Mouse (Mus musculus): ENCODE data around the gene Anxa9.

Anxa9 gene

DNA sequence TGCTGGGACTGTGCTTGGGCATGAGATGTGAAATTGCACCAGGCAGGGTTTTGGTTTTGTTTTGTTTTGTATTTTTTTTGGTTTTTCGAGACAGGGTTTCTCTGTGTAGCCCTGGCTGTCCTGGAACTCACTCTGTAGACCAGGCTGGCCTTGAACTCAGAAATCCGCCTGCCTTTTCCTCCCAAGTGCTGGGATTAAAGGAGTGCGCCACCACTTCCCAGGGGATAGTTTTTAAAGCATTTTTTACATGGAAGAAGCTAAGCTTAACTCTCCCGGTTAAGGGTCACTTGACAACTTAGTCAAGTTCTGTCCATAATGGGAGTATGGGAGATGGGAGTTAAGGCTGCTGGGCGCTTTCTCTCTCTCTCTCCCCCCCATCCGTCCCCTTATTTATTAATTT is 7.1 kb upstream of the Anxa9 start:
- no peak for DNase-seq (ENCODE audit: low read depth)

DNA sequence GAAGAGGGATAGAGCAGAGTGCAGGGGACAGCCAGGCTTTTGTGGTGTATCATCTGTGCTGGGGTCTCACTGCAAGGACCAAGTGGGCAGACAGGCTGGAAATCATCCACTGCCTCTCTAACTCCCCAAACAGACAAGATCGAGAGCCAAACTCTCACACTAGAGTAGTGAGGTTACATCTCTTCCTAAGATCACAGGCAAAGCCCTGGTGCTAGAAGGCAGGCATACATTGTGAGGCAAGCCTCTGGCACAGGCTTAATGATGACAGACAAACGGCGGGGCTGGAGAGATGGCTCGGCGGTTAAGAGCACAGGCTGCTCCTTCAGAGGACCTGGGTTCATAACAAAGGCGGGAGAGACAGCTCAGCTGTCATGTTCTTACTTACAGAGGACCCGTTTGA is 6.5 kb upstream of the Anxa9 start:
- DNase-seq (ENCODE audit: low read depth), result no peak

DNA sequence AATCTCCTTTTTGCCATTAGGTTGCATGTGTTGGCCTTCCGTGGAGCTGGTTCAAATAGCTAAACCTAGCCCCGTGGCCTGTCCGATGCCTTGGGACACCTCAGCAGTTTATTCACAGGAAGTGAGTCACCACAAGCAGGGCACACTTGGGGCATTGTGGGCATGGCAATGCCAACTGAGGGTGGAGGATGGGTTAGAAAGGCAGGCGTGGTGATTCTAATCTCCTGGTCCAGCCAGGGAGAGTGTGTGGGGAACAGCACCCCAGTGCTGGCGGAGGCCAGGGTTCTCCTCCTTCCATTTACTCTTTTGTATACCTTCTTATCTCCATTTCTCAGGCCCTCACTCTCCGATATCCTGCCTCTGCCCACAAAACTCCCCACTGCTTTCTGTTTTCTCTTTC is 5.6 kb upstream of the Anxa9 start:
- no peak for DNase-seq (ENCODE audit: low read depth)

DNA sequence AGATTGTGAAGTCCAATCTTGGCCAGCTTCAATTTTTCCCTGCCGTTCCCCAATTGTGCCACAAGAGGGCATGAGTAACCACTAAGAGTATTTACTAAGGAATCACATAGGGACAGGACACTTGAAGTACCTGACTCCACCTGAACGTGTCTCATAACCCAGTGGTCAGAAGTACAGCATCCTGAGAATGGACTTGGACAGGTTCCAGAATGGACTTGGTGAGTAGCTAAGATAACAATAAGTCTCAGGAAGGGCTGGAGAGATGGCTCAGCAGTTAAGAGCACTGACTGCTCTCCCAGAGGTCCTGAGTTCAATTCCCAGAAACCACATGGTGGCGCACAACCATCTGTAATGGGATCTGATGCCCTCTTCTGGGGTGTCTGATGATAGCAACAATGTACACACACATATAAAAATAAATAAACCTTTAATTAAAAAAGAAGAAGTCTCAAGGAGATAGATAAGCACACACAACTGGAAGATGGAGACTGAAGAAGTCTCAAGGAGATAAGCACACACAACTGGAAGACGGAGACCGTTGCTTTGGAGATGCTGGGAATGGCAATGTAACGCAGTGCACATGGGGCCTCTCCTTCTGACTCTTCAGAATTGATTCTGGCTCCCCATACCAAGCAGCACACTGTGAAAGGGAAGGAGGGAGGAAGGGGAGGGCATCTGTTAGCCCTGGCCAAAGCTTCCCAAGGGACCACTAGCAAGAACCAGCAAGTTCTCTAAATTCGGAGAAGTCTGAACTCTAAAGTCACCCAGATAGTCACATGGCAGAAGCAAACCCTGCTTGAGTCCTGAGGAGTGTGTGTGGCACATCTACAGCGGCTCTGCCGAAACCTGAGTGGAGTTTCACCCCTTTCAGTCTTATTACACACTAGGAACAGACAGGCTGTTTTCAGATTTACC is 4.2 kb upstream of the Anxa9 start:
- peak; percentile 66 for DNase-seq (ENCODE audit: low read depth)

DNA sequence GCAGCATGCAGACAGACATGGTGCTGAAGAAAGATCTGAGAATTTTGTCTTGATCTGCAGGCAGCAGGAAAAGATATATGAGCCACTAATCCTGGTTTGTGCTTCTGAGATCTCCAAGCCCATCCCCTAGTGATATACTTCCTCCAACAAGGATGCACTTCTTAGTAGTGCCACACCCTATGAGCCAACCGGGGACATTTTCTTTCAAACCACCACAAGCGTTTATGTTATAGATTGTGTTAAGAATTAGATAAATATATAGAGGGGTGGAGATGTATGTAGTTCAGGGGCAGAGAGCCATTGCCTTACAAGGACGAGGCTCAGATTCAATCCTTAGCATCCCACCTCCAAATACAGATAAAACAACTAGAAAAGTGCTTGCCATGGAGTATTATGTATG is 3.5 kb upstream of the Anxa9 start:
- no peak for DNase-seq (ENCODE audit: low read depth)

DNA sequence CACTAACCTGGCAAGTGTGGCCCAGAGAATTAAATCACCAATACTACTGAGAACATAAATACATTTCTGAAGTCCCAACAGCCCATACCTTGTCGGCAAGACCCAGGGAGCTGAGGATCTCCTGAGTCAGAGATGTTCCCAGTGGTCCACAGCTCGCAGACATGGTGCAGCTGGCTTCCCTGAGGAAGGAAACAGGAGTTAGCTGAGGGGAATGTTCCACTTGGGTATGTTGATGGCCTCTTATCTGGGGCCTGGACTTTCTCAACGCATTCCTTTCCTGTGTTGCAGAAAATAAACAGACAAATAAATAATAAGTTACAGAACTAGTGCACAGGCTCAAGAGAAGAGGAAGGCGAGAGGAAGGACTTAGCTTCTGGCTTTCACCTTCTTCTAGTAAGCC is 732 bp downstream of the Anxa9 start:
- no peak for DNase-seq (ENCODE audit: low read depth)

DNA sequence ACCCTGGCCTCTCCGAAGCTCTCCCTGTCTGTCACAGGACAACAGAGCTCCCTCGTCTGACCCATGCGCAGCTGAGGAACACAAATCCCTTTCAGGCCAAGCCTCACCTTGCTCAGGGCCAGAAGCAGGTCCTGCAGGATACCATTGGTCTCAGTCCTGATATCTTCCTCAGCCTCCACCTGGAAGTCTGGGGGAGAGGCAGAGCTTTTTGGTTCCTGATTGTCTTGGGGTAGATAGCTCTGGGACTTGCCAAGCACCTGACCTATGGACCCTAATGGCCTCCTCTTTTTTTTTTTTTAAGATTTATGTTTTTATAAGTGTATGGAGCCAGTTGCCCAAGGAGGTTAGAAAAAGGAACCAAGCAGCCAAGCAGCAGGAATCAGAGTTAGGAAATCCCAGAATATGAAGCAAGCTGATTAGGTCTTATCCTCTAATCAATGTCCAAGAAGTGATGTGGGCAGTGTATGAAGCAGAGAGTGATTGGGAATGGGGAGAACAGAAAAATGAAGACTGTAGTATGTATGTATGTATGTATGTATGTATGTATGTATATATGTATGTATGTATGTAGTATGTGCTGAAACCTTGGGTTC is 5.7 kb downstream of the Anxa9 start:
- no peak for DNase-seq (ENCODE audit: low read depth)

DNA sequence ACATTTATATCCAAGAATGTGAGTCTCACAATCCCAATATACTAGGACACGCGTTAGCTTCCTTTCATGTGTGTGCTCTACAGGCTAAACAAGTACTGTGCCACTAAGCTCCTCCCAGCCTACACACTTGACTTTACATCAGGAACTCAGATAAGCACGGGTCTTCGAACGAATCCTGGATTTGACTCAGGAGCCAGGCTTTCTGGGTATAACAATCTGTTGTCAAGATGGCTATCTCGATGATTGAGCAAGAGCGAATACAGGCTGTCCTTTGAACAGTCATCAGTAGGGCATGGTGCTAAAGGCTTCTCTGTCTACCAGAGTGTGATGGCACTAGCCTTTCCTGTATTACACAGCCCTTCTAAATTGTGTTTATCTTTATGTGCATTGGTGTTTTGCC is 9.0 kb downstream of the Anxa9 start:
- DNase-seq (ENCODE audit: low read depth), result no peak

DNA sequence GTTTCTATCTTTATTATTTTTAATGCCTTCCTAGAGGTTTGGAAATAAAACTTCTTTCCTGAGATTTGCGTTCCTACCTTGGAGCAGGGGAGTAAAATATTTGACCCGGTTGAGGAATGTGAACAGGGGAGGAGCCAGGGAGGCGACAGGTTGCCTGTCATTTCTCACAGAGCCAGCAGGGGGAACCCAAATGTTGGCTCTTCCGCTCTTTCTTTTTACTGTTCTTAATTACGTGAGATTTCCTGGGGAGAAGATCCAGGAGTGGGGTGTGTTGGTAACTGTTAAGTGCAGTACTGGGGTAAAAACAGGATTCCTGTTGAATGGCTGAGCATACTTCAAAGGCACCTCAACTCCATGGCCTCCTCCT is 10.9 kb downstream of the Anxa9 start:
- no peak for DNase-seq (ENCODE audit: low read depth)

DNA sequence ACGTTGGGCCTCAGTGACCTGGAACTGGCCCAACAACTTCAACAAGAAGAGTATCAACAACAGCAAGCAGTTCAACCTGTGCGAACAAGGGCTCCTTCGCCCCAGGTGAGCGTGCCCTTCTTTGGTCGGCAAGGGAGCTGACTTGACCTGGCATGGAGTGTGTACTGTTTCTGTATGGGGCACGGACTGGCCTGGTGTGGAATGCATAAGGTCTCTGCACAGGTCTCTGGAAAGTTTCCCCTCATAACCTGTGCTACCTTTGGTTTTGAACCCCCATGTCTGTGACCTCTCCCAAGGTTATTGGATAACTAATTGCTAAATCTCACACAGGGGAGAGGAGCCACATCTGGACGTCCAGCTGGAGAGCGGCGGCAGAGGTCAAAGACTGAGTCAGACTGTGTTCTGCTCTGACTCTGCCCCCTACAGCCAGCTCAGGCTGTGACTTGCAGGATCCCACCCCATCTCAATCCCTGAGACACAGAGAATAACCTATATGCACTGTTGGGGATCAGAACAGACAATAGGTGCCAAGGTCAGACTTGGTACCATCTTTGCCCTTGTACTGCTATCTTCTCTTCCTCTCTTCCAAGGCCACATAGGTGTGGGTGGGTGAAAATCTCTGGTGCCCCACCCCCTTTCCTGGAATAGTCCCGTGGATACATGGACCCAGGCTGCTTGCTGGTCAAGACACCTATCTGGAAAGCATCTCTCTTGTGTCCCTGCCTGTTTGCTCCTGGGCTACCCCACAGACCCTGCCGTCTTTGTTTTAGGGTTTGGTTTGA is 11.5 kb downstream of the Anxa9 start:
- DNase-seq (ENCODE audit: low read depth), result no peak

DNA sequence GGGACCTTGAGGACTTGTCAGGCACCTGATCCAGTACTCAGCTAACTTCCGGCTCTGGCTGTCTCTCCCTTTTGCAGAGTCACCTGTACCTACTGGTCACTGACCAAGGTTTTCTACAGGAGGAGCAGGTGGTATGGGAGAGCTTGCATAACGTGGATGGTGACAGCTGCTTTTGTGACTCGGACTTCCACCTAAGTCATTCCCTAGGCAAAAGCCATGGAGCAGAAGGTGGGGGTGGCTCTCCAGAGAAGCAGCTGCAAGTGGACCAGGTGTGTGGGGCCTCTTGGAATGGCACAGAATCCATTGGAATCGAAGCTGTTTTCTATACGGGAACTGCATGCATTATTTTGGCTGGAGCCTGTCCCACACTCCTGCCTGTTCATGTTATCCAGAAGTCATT is 12.3 kb downstream of the Anxa9 start:
- no peak for DNase-seq (ENCODE audit: low read depth)

DNA sequence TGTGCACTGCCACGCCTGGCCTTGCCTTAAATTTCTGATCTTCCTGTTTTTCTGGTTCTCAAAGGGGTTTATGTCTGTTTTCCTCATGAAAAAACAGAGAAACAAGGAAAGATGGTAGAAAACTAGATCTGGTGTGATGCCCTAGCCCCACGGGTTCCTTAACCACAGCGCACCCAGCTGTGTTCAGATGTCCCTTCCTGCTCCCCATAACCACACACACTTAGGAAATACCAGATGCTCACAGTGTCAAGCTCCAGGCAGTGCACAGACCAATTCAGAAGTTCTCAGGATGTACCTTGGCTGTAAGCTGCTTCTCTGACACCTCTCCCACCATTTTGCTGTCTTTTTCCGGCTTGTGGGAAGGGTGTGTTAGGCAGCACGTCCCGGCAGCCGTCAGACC is 12.7 kb downstream of the Anxa9 start:
- DNase-seq (ENCODE audit: low read depth), result no peak

DNA sequence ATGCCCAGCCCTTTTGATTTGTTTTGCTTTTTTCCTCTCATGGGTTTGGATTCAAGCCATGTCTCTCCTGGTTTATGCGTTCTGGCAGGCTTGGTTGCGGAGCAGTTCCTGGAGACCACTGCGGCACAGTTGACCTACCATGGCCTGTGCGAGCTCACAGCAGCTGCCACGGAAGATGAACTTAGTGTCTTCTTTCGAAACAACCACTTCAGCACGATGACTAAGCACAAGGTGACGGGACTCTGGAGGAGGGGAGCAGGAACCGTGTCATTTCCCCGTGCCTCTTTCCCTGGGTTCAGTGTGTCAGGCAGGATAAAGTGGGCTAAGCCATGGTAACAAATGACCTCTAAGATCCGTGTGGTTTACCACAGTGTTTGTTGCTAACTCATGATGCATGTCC is 13.4 kb downstream of the Anxa9 start:
- DNase-seq (ENCODE audit: low read depth), result peak; percentile 71

DNA sequence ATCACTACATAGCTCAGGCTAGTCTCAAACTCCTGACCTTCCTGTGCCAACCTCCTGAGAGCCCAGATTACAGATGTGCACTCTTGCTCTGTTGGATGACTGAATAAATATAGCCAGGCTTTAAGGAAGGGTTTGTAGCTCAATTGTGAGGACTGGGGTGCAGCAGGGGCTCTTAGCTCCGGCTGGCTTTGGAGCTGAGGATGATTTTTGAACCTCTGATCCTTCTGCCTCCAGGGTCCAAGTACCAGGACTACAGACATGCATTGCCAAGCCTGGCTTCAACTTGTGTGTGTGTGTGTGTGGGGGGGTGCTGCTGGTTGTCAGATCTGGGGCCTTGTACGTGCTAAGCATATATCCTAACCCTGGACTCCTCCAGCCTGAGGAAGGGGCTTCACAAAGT is 14.1 kb downstream of the Anxa9 start:
- DNase-seq (ENCODE audit: low read depth), result no peak

DNA sequence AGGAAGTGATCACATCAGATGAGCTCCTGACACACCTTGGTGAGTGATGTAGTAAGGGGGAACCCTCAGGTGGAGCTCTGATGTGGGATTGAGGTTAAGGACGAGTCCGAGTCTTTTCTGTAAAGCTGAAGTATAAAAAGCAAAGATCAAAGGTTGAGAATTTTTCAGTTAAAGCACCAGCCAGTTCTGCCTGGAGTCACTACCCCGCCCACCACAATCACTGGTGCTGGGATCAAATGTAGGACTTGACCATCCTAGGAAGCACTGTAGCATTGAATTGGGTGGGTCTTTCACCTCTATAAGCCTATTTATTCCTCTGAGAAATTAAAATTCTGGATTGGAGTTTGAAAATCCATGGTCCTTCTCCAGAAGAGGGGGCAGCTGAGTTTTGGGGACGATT is 15.9 kb downstream of the Anxa9 start:
- DNase-seq (ENCODE audit: low read depth), result no peak

DNA sequence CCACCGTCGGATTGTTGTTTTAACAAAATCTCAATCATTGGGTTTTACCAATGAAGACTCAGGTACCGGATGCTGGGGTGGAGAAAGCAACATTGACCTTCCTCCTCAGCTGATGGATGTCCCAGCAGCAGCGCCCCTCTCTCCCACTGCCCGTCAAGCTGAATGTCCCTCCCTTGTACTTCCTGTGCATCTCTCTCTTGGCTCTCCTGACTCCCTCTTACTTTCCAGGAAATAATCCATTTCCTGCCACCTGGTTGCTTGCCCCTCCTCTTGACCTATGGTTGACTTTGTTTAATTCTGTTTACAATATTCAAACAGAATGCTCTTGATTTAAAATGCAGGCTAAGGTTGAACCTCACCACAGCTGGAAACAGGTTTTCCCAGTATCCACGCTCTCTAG is 16.8 kb downstream of the Anxa9 start:
- no peak for DNase-seq (ENCODE audit: low read depth)

DNA sequence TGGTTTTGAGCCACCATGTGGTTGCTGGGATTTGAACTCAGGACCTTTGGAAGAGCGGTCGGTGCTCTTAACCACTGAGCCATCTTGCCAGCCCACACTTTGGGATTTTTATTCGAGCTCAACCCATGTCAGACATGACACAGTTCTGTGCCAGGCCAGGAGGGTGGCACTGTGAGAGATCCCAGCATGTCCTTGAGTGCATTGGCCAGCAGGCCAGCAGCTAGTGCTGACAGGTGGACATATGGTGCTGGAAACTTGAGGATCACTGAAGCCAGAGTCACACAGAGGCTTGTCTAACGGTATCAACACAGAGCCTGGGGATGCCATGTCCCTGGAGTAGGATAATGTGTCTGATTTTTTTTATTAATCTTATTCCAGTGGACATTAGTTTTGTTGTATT is 17.6 kb downstream of the Anxa9 start:
- DNase-seq (ENCODE audit: low read depth), result no peak

DNA sequence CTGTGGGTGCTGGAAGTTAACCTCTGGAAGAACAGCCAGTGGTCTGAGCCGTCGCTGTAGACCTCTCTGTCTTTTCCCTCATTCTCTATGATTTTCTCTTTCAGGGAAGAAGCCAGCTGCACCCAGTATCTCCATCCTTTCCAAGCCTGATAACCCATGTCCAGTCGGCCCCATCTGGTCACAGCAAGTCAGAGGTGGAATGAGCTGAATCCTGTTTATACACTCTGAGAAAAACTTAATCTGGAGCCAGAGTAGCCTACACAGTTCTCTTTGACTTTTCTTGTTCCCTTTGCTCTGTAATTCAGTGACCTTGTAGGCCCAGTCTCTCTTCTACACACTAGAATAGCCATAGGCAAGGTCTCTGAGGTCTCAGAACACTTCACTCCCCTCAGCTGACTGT is 19.4 kb downstream of the Anxa9 start:
- no peak for DNase-seq (ENCODE audit: low read depth)

DNA sequence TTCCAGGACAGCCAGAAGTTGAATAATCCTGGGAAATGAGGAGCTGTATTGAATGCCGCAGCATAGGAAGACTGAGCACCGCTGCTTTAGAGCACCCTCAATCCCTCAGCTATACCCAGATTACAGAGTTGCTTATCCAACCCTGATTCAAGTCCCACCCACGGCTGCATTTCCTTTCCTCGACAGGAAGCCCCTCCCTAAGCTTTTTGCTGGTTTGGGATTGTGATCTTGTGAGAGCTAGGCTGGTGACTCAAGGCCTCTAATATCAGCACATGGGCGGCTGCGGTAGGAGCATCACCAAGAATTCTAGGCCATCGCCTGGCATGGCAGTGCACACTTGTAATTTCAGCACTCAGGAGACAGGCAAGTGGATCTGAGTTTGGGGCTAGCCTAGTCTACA is 20.5 kb downstream of the Anxa9 start:
- no peak for DNase-seq (ENCODE audit: low read depth)

DNA sequence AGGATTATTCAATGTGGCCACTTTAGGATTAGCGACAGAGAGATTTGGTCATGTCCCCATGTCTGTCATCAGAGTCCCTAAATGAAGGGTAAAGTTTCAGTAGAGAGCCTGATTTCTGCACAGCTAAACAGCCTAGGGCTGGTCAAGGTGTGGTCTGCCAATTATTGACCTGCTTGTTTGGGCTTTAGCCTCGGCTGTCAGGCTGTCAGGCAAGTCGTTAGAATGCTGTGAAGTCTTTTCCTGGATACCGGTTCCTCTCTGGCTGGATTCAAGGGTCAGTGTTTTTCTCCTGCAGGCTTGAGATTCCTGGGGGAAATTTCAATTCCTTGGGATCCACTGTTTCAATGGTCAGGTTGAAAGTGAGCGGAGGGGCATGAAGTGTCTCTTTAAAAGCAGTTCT is 21.0 kb downstream of the Anxa9 start:
- DNase-seq (ENCODE audit: low read depth), result no peak

DNA sequence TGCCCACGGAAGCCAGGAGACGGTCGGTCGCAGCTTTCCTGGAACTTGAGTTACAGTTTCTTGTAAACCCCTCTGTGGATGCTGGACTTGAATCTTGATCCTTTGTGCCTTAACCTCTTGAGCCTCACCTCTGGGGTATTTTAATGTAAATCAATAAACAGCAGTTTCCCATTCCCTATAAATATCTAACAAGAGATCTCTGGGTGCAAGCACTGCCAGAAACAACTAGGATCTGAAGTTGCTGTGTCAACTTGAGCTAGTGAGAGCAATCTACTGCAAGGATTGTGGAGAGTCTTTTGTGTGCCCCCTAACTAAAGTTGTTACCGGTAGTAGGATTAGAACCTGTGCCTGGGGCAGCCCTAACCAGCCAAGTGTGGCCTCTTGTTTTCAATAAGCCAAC is 21.6 kb downstream of the Anxa9 start:
- DNase-seq (ENCODE audit: low read depth), result no peak

DNA sequence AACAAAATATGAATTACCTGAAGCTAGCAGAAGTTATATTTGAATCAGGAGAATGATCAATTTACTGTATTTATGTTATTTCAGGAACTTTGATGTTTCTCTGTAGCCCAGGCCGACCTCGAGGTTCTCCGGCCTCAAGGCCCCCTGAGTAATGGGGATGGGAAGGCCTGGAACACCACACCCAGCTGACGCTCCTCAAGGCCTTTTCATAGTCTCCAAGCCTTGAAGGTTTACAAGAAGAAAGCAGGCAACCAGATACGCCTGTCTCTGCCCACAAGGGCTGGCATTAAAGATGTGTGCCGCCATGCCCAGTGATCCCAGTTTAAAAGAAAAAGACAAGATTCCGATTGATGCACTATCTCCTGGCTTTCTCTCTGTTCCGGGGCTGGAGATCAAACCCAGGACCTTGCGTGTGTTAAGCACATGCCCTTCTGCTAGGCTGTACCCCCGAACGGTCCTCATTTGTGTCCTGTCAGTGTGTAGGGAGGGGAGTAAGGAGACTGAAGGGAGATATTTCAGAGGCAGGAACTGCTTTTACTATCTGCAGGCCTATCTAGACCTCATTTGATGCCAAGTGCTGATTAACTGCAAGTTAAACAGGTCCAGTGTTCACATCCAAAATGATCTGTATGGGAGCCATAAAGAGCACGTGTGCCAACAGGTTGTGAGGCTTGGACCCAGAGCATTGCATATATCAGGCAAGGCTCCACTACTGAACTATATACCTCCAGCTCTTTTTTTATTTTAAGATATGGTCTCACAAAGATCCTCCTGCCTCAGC is 22.3 kb downstream of the Anxa9 start:
- no peak for DNase-seq (ENCODE audit: low read depth)
